Mouse (Mus musculus): Measurements from ENCODE around the gene Gm765. TPM values are rescaled to one million over a fixed set of nuclear protein-coding genes. Genes with fewer than 3 reads are reported as not detected.

Gene Gm765
- not detected in 2 replicates for total RNA-seq (2015; ENCODE audit: low replicate concordance)
- not detected in 2 replicates for total RNA-seq (2017; ENCODE audit: low replicate concordance)

- ATAC-seq (replicated peaks; ENCODE audit: low FRiP score, poor library complexity, severe bottlenecking) = no peak
Measured at GRCm38 (mm10) chr6:98342654-98343053, at the start of gene Gm765. TSS of gene Gm765 (minus strand) at chr6:98342754.

GRCm38 (mm10) chr6:98385487-98385886 is 42.9 kb upstream of the Gm765 start:
- no peak for ATAC-seq (replicated peaks; ENCODE audit: low FRiP score, poor library complexity, severe bottlenecking)

- ATAC-seq (replicated peaks; ENCODE audit: low FRiP score, poor library complexity, severe bottlenecking) = no peak
Measured at GRCm38 (mm10) chr6:98384431-98384830, 41.9 kb upstream of the Gm765 start.

GRCm38 (mm10) chr6:98383411-98383810 is 40.9 kb upstream of the Gm765 start:
- ATAC-seq (replicated peaks; ENCODE audit: low FRiP score, poor library complexity, severe bottlenecking) = no peak

- ATAC-seq (replicated peaks; ENCODE audit: low FRiP score, poor library complexity, severe bottlenecking) = no peak
Measured at GRCm38 (mm10) chr6:98366199-98366598, 23.6 kb upstream of the Gm765 start.

- no peak for ATAC-seq (replicated peaks; ENCODE audit: low FRiP score, poor library complexity, severe bottlenecking)
Measured at GRCm38 (mm10) chr6:98355271-98355670, 12.7 kb upstream of the Gm765 start.

- no peak for ATAC-seq (replicated peaks; ENCODE audit: low FRiP score, poor library complexity, severe bottlenecking)
Measured at GRCm38 (mm10) chr6:98353285-98353684, 10.7 kb upstream of the Gm765 start.

- no peak for ATAC-seq (replicated peaks; ENCODE audit: low FRiP score, poor library complexity, severe bottlenecking)
Measured at GRCm38 (mm10) chr6:98332714-98333113, 9.8 kb downstream of the Gm765 start.

- ATAC-seq (replicated peaks; ENCODE audit: low FRiP score, poor library complexity, severe bottlenecking) = no peak
Measured at GRCm38 (mm10) chr6:98311659-98312058, 30.9 kb downstream of the Gm765 start.

GRCm38 (mm10) chr6:98307647-98308046 is 34.9 kb downstream of the Gm765 start:
- no peak for ATAC-seq (replicated peaks; ENCODE audit: low FRiP score, poor library complexity, severe bottlenecking)

- no peak for ATAC-seq (replicated peaks; ENCODE audit: low FRiP score, poor library complexity, severe bottlenecking)
Measured at GRCm38 (mm10) chr6:98307159-98307558, 35.4 kb downstream of the Gm765 start.

- ATAC-seq (replicated peaks; ENCODE audit: low FRiP score, poor library complexity, severe bottlenecking) = no peak
Measured at GRCm38 (mm10) chr6:98292064-98292463, 50.5 kb downstream of the Gm765 start.

GRCm38 (mm10) chr6:98288316-98288715 is 54.2 kb downstream of the Gm765 start:
- no peak for ATAC-seq (replicated peaks; ENCODE audit: low FRiP score, poor library complexity, severe bottlenecking)

GRCm38 (mm10) chr6:98287521-98287920 is 55.0 kb downstream of the Gm765 start:
- ATAC-seq (replicated peaks; ENCODE audit: low FRiP score, poor library complexity, severe bottlenecking) = no peak

GRCm38 (mm10) chr6:98285190-98285589 is 57.4 kb downstream of the Gm765 start:
- ATAC-seq (replicated peaks; ENCODE audit: low FRiP score, poor library complexity, severe bottlenecking) = no peak

- no peak for ATAC-seq (replicated peaks; ENCODE audit: low FRiP score, poor library complexity, severe bottlenecking)
Measured at GRCm38 (mm10) chr6:98282791-98283190, 59.8 kb downstream of the Gm765 start.

- no peak for ATAC-seq (replicated peaks; ENCODE audit: low FRiP score, poor library complexity, severe bottlenecking)
Measured at GRCm38 (mm10) chr6:98271553-98271952, 71.0 kb downstream of the Gm765 start.

- no peak for ATAC-seq (replicated peaks; ENCODE audit: low FRiP score, poor library complexity, severe bottlenecking)
Measured at GRCm38 (mm10) chr6:98262961-98263360, 79.6 kb downstream of the Gm765 start.

GRCm38 (mm10) chr6:98259016-98259415 is 83.5 kb downstream of the Gm765 start:
- no peak for ATAC-seq (replicated peaks; ENCODE audit: low FRiP score, poor library complexity, severe bottlenecking)

GRCm38 (mm10) chr6:98246449-98246848 is 96.1 kb downstream of the Gm765 start:
- no peak for ATAC-seq (replicated peaks; ENCODE audit: low FRiP score, poor library complexity, severe bottlenecking)

- ATAC-seq (replicated peaks; ENCODE audit: low FRiP score, poor library complexity, severe bottlenecking) = no peak
Measured at GRCm38 (mm10) chr6:98243186-98243585, 99.4 kb downstream of the Gm765 start.

- no peak for ATAC-seq (replicated peaks; ENCODE audit: low FRiP score, poor library complexity, severe bottlenecking)
Measured at GRCm38 (mm10) chr6:98240561-98241272, 101.8 kb downstream of the Gm765 start.

All from erythroblast, adult 5-6 weeks (primary cell).